Mouse (Mus musculus): ENCODE measurements around the gene Pitpnm2.
A peak's percentile ranks its signal among the peaks of the same experiment; 100 is the strongest.

Gene Pitpnm2

DNA sequence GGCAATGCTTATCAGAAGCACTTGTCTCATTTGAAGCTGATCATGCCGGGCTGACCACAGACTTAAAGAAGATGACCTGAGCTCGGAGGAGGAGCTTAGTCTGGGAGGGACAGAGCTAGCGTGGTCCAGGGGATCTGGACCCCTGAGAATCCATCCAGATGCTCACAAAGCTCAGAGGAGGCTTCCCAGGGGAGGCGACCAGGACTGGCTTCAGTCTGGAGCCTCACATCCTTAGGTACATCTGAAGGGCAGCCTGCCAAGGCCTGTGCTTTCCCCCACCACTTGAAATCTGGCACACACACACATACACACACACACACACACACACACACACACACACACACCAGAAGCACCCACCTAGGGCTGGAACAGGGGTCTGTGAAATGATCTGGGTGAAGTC, 47.5 kb downstream of the Pitpnm2 start:
- no peak for DNase-seq (ENCODE audit: low spot score)

DNA sequence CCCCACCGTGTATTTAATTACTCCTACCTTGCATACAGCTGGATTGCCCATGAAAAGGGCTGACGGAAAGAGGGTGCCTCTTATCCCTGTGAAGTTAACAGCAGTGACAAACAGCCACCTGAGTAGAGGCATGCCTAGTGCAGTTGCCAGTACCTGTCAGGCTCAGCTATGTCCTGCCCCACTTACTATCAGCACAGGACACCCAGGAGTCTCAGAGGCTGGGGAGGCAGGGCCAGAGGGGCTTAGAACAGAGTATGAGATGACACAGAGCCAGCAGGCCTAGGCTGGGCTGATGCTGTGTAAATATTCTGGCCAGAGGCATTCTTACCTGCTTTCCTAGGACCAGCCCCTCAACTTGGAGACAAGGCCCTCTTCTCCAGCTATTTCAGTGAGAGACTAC, 48.0 kb downstream of the Pitpnm2 start:
- DNase-seq (ENCODE audit: low spot score) = no peak

DNA sequence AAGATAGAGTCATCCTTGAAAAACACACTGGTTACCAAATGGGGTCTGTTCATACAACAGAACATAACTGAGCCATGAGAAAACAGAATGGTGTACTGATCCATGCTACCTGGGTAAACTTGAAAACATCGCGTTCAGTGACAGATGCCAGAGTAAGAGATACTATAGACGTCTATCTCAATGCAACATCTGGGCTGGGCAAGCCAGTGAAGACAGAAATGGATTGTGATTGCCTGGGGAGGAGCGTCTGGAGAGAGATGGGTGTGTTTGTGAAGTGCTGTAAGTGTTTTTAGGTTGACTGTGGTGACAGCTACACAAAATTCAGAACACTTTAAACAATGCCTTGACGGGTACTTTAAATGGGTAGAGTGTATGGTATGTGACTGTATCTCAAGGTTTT, 48.7 kb downstream of the Pitpnm2 start:
- DNase-seq (ENCODE audit: low spot score) = no peak

DNA sequence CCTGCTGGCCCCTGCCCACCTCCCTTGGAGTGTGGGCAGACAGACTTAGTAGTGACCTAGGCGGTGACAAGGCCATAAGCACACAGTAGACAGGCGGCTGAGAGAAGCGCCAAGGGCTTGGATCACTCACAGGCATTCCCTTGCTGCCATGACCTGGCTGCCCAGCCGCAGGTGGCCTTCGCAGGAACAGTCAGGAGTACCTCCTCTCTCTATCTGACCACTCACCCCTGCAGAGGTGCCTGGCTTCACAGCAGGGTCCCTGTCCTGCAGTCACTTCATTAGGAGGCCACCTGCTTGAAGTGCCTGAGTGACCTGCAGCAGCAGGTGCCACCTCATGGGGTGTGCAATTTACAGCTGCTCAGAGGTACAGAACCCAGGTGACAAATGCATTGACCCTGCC, 50.4 kb downstream of the Pitpnm2 start:
- no peak for DNase-seq (ENCODE audit: low spot score)

DNA sequence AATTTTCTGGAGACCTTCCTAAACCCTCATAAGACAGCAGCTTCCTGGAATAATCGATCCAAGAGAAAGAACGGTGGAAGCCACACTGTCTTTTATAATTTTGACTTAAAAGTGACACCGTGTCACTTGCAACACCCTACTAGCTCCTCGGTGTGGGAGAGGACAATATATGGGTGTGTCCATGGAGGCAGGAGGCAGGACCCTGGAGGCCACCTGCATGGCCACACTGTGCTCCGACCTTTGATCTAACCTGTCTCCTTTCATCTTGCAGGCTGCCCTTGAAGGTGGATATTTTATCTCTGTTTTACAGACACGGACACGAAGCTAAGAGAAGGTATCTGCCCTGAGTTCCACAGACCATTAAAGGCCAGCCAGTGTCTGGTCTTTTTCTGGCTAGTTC, 51.1 kb downstream of the Pitpnm2 start:
- no peak for DNase-seq (ENCODE audit: low spot score)

DNA sequence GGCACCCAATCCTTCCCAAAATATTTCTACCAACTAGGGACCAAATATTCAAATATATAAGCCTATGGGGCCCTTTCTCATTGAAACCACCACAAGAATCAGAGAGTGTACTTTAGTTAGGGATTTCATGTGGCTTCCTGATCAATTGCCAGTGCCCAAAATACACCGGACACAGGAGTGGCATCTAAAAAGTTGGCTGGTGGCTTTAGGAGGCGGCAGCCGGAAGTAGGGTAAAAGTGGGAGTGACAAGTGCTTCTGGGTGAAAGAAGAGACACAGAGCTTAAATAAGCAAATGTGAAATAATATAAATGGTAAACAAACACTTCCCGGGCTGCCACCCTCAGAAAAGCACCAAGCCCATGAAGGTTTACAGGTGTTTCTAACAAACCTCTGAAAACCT, 53.5 kb downstream of the Pitpnm2 start:
- DNase-seq (ENCODE audit: low spot score) = no peak

DNA sequence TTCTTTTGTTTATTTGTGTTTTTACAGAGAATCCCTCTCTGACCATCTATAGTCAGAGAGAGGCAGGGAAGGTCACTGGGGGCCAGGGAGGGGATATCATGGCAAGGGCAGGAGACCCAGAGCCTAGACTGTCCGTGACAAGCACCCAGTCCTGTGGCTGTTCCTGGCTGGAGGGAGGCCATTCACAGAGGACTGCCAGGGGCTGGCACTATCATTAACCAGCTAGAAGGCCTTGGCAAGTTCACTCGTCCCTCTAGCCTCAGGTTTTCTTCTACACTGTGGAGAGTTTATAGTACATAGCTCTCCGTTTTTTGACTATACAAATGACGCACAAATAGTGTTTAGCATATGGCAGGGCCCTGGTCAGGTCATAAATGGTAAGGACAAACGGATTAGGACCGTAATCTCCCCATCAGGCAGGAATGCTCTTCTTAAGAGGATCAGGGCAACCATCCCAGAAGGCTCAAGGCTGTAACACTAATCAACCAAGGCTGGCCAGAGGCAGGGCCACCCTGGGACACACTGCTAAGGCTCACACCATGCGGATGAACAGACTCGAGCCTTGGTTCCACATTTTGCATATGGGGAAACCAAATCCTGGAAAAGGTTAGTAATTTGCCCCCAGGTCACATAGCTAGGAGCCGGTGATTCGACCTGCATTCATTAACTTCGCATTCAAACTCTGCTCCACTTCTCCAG, 55.0 kb downstream of the Pitpnm2 start:
- no peak for DNase-seq (ENCODE audit: low spot score)

DNA sequence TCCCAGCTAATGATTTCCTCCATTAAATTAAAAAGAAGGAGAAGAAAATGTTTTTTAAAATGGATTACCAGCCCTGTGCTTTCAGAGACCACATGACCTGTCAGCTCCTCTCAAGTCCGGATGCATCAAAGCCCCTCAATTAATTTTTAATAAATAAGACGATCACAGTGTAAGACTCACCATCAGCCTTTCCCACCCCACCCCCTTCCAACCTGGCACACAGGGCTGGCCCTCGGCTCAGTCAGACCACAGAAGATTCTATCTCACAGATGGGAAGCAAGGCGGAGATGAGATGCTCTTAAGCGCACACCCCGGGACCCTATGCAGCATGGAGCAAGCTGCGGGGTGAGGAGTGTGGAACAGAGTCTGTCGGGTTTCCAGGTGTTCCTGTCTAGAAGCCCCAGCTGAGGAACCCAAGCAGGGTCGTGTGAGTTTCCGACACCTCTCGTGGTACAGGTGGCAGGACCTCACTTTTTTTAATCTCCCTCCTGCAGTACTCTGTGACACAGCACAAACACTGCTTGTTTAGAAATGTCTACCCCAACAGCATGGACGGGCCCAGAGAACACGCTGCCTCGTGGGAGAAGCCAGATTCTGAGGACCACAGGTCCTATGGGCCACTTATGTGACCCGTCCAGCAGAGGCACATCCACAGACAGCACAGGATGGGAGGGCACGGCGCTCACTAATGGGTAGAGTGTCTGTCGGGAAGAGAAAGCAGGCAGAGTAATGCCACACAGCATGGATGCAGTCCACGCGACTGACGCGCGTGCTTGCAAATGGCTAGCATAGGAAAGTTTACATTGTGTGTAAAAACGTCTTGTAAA, 56.1 kb downstream of the Pitpnm2 start:
- no peak for DNase-seq (ENCODE audit: low spot score)

DNA sequence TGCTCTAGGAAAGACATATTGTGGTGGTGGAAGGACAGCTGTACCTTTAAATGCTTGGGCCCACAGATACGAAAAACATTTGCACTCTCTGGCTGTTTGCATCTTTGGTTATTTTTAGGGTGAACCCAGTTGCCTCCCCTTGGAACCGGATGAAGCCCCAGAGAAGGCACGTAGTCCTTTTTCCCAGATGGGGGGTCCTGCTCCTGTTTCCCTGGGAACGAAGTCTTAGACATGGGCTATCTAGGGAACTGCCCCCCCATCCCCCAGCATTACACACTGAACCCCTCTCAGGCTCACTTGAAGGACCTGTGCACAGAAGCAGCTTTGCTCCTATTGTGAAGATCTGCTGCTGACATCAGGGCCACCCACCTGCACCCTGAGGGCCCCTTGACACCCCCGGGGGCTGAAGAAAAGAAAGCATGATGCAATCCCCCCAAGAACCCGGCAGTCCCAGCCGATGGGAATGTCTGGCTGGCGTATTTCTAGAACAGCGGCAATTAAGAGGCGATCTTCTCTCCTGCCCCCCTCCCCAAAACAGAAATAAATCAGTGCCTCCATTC, 56.8 kb downstream of the Pitpnm2 start:
- DNase-seq (ENCODE audit: low spot score) = no peak

DNA sequence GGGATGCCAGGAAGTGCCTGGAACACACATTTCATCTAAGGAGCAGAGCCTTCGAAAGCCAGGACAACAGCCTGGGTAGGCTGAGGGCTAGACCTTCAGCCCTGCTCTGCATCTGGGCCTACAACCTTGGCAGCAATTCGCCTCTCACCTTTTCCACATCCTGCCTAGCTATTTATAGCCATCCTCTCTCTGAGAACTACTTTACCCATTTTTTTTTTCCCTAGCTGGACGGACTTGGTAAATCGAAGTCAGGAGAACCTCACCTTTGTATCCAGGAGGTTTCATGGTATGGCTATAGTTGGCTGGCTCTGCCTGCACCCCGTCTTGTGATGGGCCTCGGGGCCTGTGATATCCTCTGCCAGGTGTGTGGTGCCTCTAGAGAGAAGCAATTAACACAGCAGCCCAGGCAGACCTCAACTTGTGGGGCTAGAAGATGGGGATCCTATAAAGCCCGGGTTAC, 57.3 kb downstream of the Pitpnm2 start:
- DNase-seq (ENCODE audit: low spot score) = no peak

DNA sequence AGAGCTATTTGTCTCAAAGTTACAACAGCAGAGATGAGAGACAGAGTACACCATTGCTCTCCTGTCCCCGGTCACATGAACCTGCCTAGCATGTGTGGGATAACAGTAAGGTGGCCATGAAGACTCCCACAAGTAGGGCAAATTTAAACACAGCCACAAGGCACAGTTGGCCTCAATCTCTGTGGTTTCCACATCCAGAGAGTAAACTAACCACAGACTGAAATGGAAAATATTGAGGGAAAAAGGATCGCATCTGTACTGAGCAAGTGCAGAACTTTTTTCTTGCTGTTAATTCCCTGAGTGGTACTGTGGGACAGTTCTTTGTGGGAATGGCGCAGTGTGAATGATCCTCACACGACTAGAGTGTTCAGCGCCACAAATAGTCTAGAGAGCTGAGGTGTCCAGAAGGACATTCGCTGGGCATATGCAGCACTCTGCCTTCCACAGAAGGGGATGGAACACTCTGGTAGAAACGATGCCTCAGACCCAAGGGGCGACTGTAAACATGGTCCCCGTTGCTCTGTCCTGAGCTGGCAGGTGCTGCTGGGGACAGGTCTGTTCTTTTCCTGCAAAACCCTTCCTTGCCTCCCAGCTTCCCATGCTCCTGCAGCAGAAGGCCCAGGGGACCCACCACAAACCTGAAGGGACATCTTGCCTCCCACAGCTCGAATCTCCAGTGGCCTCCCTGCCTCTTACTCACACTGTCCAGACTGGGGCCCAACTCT, 59.3 kb downstream of the Pitpnm2 start:
- DNase-seq (ENCODE audit: low spot score) = no peak

DNA sequence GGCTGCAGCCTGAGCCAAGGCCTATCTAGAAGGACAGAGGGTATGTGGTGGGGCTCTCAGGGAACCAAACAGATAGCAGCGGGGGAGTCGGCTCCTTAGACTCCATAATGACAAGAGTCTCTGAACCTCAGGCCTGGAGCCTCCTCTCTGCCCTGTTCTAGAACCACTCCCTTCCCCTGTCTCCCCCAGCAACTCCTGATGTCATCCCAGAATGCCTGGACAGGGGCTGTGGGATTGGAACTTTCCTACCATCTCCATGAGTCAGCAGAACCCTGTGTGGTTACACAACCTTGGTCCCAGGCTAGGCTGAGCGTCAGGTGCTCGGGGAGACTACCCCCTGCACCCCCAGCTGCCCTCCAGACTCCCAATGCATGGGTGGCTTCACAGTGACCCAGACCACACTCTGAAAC, 60.0 kb downstream of the Pitpnm2 start:
- DNase-seq (ENCODE audit: low spot score) = no peak

DNA sequence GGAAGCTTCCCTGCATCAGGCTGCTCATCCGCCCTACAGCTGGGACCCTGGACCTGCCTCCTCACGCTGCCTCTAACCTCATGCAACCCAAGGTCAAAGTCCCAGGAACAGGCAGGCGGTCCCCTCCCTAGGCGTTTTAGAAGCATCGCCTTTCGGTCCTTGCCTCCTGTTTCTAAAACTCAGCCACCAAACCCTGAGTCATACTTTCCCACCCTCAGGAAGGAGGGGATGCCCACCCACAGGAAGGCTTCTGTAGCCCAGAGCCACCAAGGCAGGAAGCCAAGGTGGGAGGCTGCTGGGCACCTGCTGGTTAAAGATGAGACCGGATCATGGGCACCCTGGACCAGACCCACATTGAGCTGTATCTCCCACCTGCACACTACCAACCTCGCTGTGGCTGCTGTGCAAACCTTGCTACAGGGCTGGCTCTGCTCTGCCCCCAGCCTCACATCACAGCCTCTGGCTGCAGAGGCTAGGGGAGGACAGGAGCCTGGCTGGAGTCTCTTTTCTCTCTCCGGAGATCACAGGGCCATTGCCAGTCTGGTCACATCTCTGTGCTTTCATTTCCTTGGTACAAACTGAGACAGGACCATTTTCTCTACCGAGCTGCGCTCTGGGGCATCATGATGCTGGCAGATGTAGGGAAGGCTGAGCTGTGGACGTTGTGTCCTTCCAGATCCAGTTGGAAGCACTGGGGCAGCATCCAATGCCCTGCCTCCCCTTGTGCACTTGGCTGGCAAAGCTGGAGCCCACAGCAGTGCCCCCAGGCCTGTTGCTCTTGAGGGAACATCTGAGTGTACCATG, 61.9 kb downstream of the Pitpnm2 start:
- peak; percentile 39 for DNase-seq (ENCODE audit: low spot score)

DNA sequence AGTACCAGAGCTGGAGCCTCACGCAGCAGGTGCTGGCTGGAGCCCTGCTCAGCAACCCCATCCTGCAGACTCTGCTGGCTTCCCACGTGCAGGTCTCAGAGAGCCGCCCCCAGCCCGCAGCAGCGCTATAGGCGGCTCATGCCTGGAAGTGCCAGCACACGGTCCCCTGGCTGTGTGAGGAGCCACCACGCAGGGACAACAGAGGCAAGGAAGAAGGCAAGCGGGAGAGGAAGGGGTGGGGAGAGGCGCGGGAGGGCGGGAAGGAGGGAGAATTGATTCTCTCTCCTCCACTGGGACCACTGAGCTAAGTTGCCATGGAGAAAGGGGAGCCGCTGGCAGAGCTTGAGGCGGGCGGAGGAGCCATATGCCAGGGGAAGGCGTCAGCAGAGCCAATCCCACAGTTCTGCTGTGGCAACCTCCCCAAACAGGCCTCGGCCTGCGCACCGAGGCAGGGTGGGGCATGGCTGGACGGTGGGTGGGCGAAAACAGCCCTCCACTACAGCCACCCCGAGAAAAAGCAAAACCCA, 62.5 kb downstream of the Pitpnm2 start:
- peak; percentile 60 for DNase-seq (ENCODE audit: low spot score)

DNA sequence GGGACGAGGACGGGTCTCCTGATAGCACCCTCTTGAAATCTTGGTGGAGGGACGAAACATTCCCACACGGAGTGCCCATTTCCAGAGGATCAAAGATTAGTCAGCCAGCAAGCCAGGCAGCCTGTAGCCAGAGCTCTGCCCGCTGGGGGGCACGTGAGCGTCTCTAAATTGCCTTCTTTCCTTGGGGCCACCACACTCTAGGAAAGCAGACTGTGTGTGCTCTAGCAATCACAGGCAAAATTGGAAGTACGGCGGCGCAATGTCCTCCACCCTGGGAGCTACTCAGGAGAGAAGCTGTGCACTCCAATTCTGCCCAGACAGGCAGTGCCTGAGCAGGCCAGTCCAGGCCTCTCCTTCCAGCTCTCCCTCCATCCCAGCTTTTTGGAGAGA, 63.1 kb downstream of the Pitpnm2 start:
- DNase-seq (ENCODE audit: low spot score) = no peak

DNA sequence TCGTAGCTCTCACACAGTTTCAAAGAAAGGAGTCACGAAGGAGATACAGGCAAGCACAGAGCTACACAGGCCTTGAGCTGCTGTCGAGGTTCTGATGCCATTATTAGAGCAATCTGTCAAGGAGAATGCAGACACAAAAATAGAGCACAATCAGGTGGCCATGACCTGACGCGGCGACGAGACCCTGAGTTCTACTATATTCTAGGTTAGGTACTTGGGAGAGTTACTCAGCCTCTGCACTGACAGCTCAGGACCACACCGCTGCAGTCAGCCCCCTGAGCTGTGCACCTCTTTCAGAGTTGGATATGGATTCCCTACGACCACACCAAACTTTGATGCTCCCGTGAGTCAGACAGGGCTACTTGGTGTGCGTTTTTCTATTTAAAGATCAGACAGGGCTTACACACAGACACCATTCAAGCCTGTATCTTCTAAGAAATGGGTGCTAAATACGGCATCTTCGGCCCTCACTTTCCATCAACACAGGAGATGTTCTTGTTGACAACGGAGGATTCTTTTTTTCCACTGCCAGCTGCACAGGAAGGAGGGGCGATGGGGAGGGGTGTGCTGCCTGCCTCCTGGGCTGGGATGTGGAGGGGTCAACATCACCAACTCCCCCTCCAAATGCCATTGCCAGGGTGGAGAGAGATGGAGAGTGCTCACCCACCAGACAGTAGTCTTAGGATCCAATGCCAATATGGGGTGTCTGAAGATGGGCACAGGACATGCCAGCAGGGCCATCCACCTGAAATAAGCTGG, 63.7 kb downstream of the Pitpnm2 start:
- peak; percentile 10 for DNase-seq (ENCODE audit: low spot score)

DNA sequence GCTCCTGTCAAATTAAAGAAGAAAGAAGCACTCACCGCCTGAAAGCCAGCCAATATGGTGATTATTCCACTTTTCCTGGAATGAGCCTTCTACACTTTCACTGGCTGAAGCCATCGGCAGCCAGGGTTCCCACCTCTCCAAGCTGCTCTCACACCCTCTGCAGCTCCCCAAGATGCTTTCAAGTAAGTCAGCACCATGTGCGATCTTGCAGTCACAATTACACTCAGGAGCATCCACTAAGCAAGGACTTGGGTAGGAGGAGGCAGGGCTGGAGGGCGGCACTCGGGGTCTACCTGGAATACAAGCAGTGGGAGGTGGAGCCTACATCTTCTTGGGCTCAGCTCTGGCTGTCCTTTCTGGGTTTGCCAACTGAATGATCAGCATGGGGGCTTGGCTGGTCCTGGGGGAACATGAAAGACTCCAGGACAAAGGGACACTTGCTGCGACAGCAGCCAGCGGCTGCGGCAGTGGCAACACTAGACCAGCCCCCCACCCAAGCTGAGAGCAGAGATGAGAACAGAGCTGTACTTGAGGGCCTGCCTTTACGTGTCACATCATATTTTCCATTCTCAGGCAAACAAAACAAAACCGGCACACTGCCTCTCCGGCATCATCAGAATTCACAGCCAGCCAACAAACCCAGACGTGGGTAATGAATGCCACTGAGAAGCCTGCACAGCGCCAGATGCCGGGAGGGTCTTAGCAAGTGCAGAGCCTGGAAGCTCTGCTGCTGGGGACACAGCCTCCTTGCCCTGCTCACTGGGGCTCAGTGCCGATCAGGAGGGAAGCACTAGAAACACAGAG, 64.5 kb downstream of the Pitpnm2 start:
- peak; percentile 54 for DNase-seq (ENCODE audit: low spot score)

DNA sequence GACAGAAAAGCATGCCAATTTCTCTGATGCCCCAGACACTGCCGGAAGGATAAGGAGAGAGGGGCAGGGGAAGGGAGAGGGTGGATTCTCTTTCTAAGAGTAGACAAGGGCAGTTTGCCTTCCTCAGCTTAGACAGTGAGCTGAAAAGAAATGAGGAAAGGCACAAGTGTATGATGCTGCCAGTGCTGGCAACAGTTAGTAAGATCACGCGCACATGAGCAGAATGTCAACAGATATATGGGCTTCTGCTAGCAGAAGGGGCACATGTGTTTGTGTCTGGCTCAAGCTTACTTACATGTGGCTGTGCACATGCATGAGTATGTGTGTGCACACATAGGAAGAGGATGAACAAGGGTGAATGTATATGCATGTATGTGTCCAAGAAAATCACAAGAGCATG, 65.4 kb downstream of the Pitpnm2 start:
- no peak for DNase-seq (ENCODE audit: low spot score)

DNA sequence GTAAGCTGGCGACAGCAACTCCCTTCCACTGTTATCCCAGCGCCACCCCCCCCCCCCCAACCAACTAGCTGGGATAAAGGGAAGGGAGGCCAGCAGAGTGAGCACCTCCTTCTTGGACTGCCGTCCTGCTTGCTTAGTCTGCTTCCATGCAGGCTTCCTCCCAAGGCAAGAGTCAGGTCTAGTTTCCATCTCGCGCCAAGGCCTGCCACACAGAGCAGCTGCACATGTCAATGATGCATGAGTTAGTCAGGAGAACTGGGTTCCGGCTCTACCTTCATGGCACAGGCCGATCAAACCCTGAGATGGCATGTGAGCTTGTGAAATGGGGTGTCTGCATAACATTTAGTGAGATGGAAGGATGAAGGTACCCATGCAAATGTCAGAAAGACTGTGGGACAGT, 66.9 kb downstream of the Pitpnm2 start:
- no peak for DNase-seq (ENCODE audit: low spot score)

DNA sequence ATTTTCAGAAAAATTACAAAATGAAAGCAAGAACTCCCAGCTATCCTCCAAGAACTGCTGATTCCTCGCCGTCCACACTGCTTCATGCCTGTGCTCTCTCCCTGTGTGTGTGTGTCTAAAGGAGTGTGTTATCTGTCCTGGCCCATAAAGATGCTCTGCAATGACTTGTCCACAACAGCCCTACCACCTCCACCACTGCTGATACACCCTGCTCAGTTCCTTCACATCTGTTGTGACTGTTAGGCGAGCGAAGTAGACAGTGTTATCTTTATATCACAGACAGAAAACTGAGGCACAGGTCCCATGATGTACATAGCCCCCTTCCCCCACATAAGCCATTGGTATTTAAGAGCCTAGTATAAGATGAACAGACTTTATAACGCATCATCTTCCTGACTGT, 67.5 kb downstream of the Pitpnm2 start:
- no peak for DNase-seq (ENCODE audit: low spot score)
